Mouse (Mus musculus) gastrocnemius, postnatal 36 days (tissue): ENCODE data around the gene Olfr530. TPM values are rescaled to one million over a fixed set of nuclear protein-coding genes. Genes with fewer than 3 reads are reported as not detected.

Experiments used
- DNase-seq, 2 experiments: peaks; one replicate each; pipeline ENCODE4 v3.0.0; 2022
- intact Hi-C: fragments of 180-260 bp; cut with DNase I; formaldehyde crosslinking; loops from one replicate; pipeline ENCODE4 v1.15.1; 2025
- long read RNA-seq, 2 experiments: library from polyadenylated mRNA; stranded (forward); transcript quantifications; one replicate each; pipeline ENCODE4 v2.0.0; 2021
- total RNA-seq, 2 experiments: library from RNA; stranded (reverse); gene quantifications; 2 replicates each; pipeline ENCODE4 v1.2.3; 2021

The Olfr530 gene
- total RNA-seq, result not detected
- long read RNA-seq, experiment 1, result 0 reads
- long read RNA-seq, experiment 2, result 0 reads

- DNase-seq, result no peak
- intact Hi-C loops, result no loop called here
Measured at GRCm38 (mm10) chr7:140376231-140376630, at the start of gene Olfr530. Olfr530 (minus strand) TSS chr7:140376331.

- intact Hi-C loops, result no loop called here
- DNase-seq, result no peak
Measured at GRCm38 (mm10) chr7:140421539-140421938, 45.4 kb upstream of the Olfr530 start, which contains the start of gene Olfr532. Olfr532 (minus strand) TSS chr7:140421639.

- DNase-seq, result no peak
- intact Hi-C loops, result no loop called here
Measured at GRCm38 (mm10) chr7:140402818-140403217, 26.7 kb upstream of the Olfr530 start, which contains the start of gene Olfr531. Olfr531 (minus strand) TSS chr7:140402918.

- no peak for DNase-seq
- intact Hi-C loops, result no loop called here
Measured at GRCm38 (mm10) chr7:140376911-140377310, 780 bp upstream of the Olfr530 start.

- intact Hi-C loops, result no loop called here
- DNase-seq, result no peak
Measured at GRCm38 (mm10) chr7:140374300-140374699, 1.8 kb downstream of the Olfr530 start.

- intact Hi-C loops, result no loop called here
- no peak for DNase-seq
Measured at GRCm38 (mm10) chr7:140361571-140361970, 14.6 kb downstream of the Olfr530 start, which contains the start of gene Olfr60. Olfr60 (minus strand) TSS chr7:140361671.

GRCm38 (mm10) chr7:140333717-140334116 lies 42.4 kb downstream of the Olfr530 start, which contains the start of gene Olfr527:
Olfr527 (plus strand) TSS chr7:140334017.
- DNase-seq, result no peak
- intact Hi-C loops, result no loop called here

GRCm38 (mm10) chr7:140329766-140330304 lies 46.3 kb downstream of the Olfr530 start:
- intact Hi-C loops, result no loop called here
- no peak for DNase-seq

Other genes starting within 250 kb of the Olfr530 start
- gene Mtg1, start 238.8 kb downstream of the Olfr530 start, total RNA-seq, result 10 to 100 TPM; 24.4 to 25.2 TPM
- under 1 TPM in 1 of 2 experiments, not detected in 1; 0.27 TPM for gene Sprn, start 221.5 kb downstream of the Olfr530 start, total RNA-seq
- not detected for gene Olfr522, start 211.6 kb downstream of the Olfr530 start, total RNA-seq
- not detected for gene Olfr523, start 203.1 kb downstream of the Olfr530 start, total RNA-seq
- gene Olfr524, start 170.4 kb downstream of the Olfr530 start, total RNA-seq, result not detected
- gene Cd163l1, start 158.1 kb downstream of the Olfr530 start, total RNA-seq, result not detected
- not detected for gene 5830411N06Rik, start 129.0 kb downstream of the Olfr530 start, total RNA-seq
- gene Olfr525, start 55.5 kb downstream of the Olfr530 start, total RNA-seq, result not detected
- gene Olfr527, start 42.3 kb downstream of the Olfr530 start, total RNA-seq, result not detected
- not detected for gene Olfr60, start 14.7 kb downstream of the Olfr530 start, total RNA-seq
- not detected for gene Olfr531, start 26.6 kb upstream of the Olfr530 start, total RNA-seq
- gene Olfr532, start 45.3 kb upstream of the Olfr530 start, total RNA-seq, result not detected
- gene Olfr533, start 87.0 kb upstream of the Olfr530 start, total RNA-seq, result not detected
- gene Olfr535, start 107.9 kb upstream of the Olfr530 start, total RNA-seq, result not detected
- gene Olfr536, start 131.1 kb upstream of the Olfr530 start, total RNA-seq, result not detected
- not detected for gene Olfr538, start 191.6 kb upstream of the Olfr530 start, total RNA-seq
- gene Olfr46, start 224.9 kb upstream of the Olfr530 start, total RNA-seq, result not detected